Mouse (Mus musculus) C2C12 (cell line): ENCODE results near the gene Sp6.

Experiments used
- CEBPB ChIP-seq: IDR thresholded peaks from one replicate; pipeline ENCODE4 v1.6.1; 2011; ENCODE audit warnings: low read depth, mild to moderate bottlenecking, control low read depth, moderate library complexity
- CTCF ChIP-seq: IDR thresholded peaks from one replicate; pipeline ENCODE4 v1.5.1; 2011; ENCODE audit not compliant: control insufficient read depth, insufficient read depth, insufficient read length
- MAX ChIP-seq: IDR thresholded peaks from one replicate; pipeline ENCODE4 v1.6.1; 2011; ENCODE audit warnings: mild to moderate bottlenecking, control low read depth

- TF ChIP-seq CTCF (no peak), MAX (no peak), CEBPB (peak; percentile 8)
These were observed 35.4 kb upstream of the Sp6 start for GRCm38 (mm10) chr11:96977606-96978400.
